Mouse (Mus musculus): ENCODE results near the gene Tnfrsf13c.
A peak's percentile ranks its signal among the peaks of the same experiment; 100 is the strongest.

Tnfrsf13c gene

GRCm38 (mm10) chr15:82181131-82181530, 43.0 kb downstream of the Tnfrsf13c start:
- peak; percentile 15 for DNase-seq

GRCm38 (mm10) chr15:82177743-82178290, 46.4 kb downstream of the Tnfrsf13c start:
- no peak for DNase-seq

- DNase-seq = no peak
These were observed 49.1 kb downstream of the Tnfrsf13c start for GRCm38 (mm10) chr15:82175091-82175490.

GRCm38 (mm10) chr15:82172648-82173047, 51.5 kb downstream of the Tnfrsf13c start:
- DNase-seq = peak; percentile 77

Data from cerebellum, adult 11-12 months (tissue).